Mouse (Mus musculus) stomach, postnatal 0 days (tissue): Measurements from ENCODE around the gene Shisa2. TPM values are rescaled to one million over a fixed set of nuclear protein-coding genes. Genes with fewer than 3 reads are reported as not detected.

Experiments used
- ATAC-seq: fragments of 200-750 bp; cut with Nextera tagmentation; 2 replicates; pipeline ENCODE4 v1.8.0; 2017; ENCODE audit not compliant: low FRiP score, low TSS enrichment
- DNase-seq: peaks from one replicate; pipeline ENCODE4 v3.0.0-alpha.2; 2016; ENCODE audit warnings: low spot score
- H3K27ac ChIP-seq: fragments of 300-500 bp; sonication (generic); replicated peaks from 2 replicates; pipeline ENCODE4 v1.5.1; 2014; ENCODE audit warnings: mild to moderate bottlenecking, control low read depth
- H3K27me3 ChIP-seq: fragments of 300-500 bp; sonication (generic); 2 replicates; pipeline ENCODE4 v1.6.1; 2014; ENCODE audit warnings: low read length; ENCODE audit not compliant: control insufficient read depth, insufficient read depth
- H3K36me3 ChIP-seq: fragments of 300-500 bp; sonication (generic); 2 replicates; pipeline ENCODE4 v1.6.1; 2014; ENCODE audit warnings: low read length, mixed read lengths; ENCODE audit not compliant: control insufficient read depth, insufficient read depth
- H3K4me1 ChIP-seq: fragments of 300-500 bp; sonication (generic); replicated peaks from 2 replicates; pipeline ENCODE4 v1.6.1; 2014; ENCODE audit warnings: antibody characterized with exemption; ENCODE audit not compliant: control insufficient read depth, insufficient read depth
- H3K4me2 ChIP-seq: fragments of 300-500 bp; sonication (generic); replicated peaks from 2 replicates; pipeline ENCODE4 v1.6.1; 2014; ENCODE audit warnings: low read depth, mild to moderate bottlenecking, control low read depth, moderate library complexity
- H3K4me3 ChIP-seq: fragments of 300-500 bp; sonication (generic); 2 replicates; pipeline ENCODE4 v1.5.1; 2014; ENCODE audit warnings: low read depth, low read length, control low read depth
- H3K9ac ChIP-seq: fragments of 300-500 bp; sonication (generic); 2 replicates; pipeline ENCODE4 v1.6.1; 2014; ENCODE audit warnings: mild to moderate bottlenecking, low read length, control low read depth, mixed read lengths
- H3K9me3 ChIP-seq: fragments of 300-500 bp; sonication (generic); 2 replicates; pipeline ENCODE4 v1.6.1; 2016; ENCODE audit warnings: low read length; ENCODE audit not compliant: control insufficient read depth
- CTCF ChIP-seq: IDR thresholded peaks from 2 replicates; pipeline ENCODE4 v1.5.1; 2016; ENCODE audit warnings: antibody characterized with exemption, low read depth, mild to moderate bottlenecking, moderate library complexity
- EP300 ChIP-seq: optimal IDR thresholded peaks from 2 replicates; pipeline ENCODE3; 2016; ENCODE audit warnings: antibody characterized with exemption
- WGBS: fragments of 180-500 bp; shearing (Covaris S2); extraction: QIAGEN DNeasy Blood & Tissue Kit; methylation state at CpG from one replicate; pipeline ENCODE4 v1.1.7; 2014; 5-methylcytosine and 5-hydroxymethylcytosine counted together
- polyA plus RNA-seq: library from polyadenylated mRNA; unstranded; fragments of >200 nt; fragmentation: Nextera tagmentation; extraction: Ambion mirVana; gene quantifications from 2 replicates; pipeline ENCODE4 v1.2.1, GENCODE M21; 2015

Shisa2 gene
- polyA plus RNA-seq, result 4.4 and 4.8 TPM in 2 replicates

DNA sequence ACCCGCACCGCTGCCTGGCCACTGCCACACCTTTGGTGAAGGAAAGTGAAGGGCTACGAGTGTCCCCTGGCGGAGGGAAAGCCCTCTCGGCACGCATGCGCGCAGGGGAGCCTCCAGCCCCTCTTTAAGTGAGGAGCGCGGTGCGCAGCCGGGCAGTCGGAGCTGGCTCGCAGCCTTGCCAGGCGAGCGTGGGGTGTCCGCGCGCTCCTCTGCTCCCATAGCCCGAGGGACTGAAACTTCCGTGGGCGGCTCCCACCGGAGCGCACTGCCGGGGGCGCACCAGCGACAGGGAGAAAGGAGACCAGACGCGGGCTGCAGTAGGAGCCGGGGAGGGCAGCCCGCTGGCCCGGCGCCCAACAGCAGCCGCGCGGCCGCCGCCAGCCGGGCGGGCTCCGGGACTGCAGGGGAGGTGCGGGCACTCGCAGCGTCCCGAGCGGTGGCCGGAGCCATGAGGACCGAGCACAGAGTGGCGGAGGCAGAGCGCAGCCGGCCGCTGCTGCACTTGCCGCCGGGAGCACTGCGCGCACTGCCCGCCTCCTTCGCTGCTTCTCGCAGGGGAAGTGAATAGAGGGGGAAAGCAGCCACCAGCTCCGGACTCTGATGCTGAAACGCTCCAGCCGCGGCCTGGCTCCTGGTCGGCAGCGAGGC is at the start of gene Shisa2:
Shisa2 (plus strand) TSS at position 151 of the 648 bp plus-strand sequence.
- DNase-seq (peak; percentile 88), ATAC-seq (peak; percentile 86)
- H3K9me3 ChIP-seq, result no peaks in the 10 kb centered on the region
- peak within 1 kb of the TSS; percentile 69 for H3K27ac ChIP-seq
- H3K27me3 ChIP-seq, result no peaks in the 10 kb centered on the region
- H3K4me1 ChIP-seq, result no peaks in the 10 kb centered on the region
- TF ChIP-seq CTCF (peak; percentile 79), EP300 (no peak)
- peak within 1 kb of the TSS; percentile 57 for H3K9ac ChIP-seq
- H3K4me3 ChIP-seq, result peak within 1 kb of the TSS; percentile 56
- H3K36me3 ChIP-seq, result no peaks in the 10 kb centered on the region
- under 1% methylated on average over 56 of the region's 65 CpGs for WGBS
- peak within 1 kb of the TSS; percentile 85 for H3K4me2 ChIP-seq

DNA sequence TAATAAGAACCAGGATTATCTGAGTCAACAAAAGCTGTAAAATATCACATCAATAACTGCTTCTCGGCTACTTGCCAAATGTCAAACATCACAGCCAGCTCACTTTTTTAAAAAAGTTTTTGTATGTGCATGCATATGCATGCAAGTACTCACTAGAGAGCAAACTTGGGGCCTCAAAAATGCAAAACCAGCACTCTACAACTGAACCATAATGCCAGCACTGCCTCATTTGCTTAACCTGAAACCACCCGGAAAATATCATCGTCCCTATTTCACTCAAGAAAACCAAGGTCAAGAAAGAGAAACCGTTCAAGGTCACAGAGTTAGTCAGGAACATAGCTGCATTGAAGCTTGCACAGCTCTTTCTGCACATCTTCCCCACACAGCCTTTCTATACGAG is 48.7 kb upstream of the Shisa2 start:
- H3K27ac ChIP-seq, result no peak overlapping the region
- H3K27me3 ChIP-seq, result no peaks in the 10 kb centered on the region
- TF ChIP-seq CTCF (no peak), EP300 (no peak)
- ATAC-seq, result no peak
- no peaks in the 10 kb centered on the region for H3K9me3 ChIP-seq
- H3K9ac ChIP-seq, result no peak overlapping the region
- H3K4me2 ChIP-seq, result no peak overlapping the region
- H3K4me3 ChIP-seq, result no peak overlapping the region
- 82% methylated on average over 5 of the region's 5 CpGs for WGBS
- H3K36me3 ChIP-seq, result peaks cover 8% of the 10 kb centered on the region; the same call in 1 of the 2 replicates
- DNase-seq, result no peak
- H3K4me1 ChIP-seq, result no peaks in the 10 kb centered on the region

DNA sequence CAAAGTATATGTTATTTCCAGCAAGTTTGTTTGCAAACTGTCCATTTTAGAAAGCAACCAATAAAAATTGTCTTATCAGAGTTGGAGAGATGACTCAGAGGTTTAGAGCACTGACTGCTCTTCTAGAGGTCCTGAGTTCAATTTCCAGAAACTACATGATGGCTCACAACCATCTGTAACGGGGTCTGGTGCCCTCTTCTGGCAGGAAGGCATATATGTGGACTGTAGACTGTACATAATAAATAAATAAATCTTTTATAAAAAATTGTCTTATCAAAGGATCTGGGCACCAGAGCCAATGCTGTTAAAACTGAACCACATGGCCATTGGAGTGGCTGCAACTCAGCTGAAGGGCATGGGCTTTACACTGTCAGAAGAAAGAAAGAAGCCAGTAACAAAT is 34.5 kb upstream of the Shisa2 start:
- no peak overlapping the region for H3K9ac ChIP-seq
- no peak overlapping the region for H3K4me2 ChIP-seq
- WGBS, result 77% methylated on average over 1 of the region's 1 CpGs
- H3K27ac ChIP-seq, result no peak overlapping the region
- peaks cover 20% of the 10 kb centered on the region for H3K36me3 ChIP-seq
- no peaks in the 10 kb centered on the region for H3K4me1 ChIP-seq
- ATAC-seq (no peak), DNase-seq (no peak)
- no peaks in the 10 kb centered on the region for H3K9me3 ChIP-seq
- no peaks in the 10 kb centered on the region for H3K27me3 ChIP-seq
- peak; percentile 65 for TF ChIP-seq CTCF
- no peak for TF ChIP-seq EP300
- no peak overlapping the region for H3K4me3 ChIP-seq

DNA sequence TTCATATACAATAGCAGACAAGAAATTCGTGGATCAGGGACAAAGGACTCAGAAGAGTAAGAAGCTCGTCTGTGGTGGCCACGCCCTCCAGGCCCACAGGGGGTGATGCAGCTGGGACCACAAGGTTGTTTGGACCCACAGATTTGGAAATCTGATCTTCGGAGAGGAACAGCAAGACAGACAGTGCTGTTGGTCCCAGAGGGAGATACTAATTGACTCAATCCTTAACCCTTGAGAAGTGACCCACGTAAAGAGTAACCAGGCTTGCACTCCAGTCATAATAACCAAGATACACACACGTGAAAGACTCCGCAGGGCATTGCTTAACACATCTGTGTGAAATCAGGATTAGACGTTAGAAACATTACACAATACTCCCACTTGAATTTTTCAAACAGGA is 33.2 kb upstream of the Shisa2 start:
- DNase-seq, result no peak
- no peak overlapping the region for H3K4me2 ChIP-seq
- TF ChIP-seq CTCF (no peak), EP300 (no peak)

DNA sequence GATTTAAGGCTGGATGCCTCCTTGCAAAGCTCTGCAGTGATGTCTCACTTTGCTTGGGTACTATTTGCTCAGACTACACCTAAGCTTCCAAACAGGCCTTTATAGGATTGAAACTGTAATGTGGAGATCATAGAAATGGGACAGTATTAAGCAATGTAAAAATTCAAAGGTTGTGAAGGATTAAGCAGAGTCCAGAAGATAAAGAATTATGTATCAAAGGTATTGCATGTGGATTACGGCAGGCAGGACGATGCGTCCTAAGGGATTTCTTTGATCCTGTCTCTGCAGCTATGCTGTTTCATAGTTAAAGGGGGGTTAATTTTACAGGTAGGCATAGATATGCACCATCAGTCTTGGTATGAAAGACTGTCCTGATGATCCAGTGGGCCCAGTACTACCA is 32.5 kb upstream of the Shisa2 start:
- ATAC-seq (no peak), DNase-seq (no peak)
- H3K4me2 ChIP-seq, result no peak overlapping the region
- H3K4me1 ChIP-seq, result 0 out of 2 replicates have a peak, but pooled peaks cover 3% of the 10 kb centered on the region
- H3K27me3 ChIP-seq, result no peaks in the 10 kb centered on the region
- no peak for TF ChIP-seq EP300
- H3K9ac ChIP-seq, result no peak overlapping the region
- H3K9me3 ChIP-seq, result no peaks in the 10 kb centered on the region
- H3K27ac ChIP-seq, result no peak overlapping the region
- no peak overlapping the region for H3K4me3 ChIP-seq
- 90% methylated on average over 3 of the region's 3 CpGs for WGBS
- H3K36me3 ChIP-seq, result peaks cover 11% of the 10 kb centered on the region

More for the DNA sequence above, 33.2 kb upstream of the Shisa2 start:
- no peaks in the 10 kb centered on the region for H3K9me3 ChIP-seq
- H3K9ac ChIP-seq, result no peak overlapping the region
- peaks cover 11% of the 10 kb centered on the region for H3K36me3 ChIP-seq
- ATAC-seq, result no peak
- 81% methylated on average over 8 of the region's 8 CpGs for WGBS
- 0 out of 2 replicates have a peak, but pooled peaks cover 1% of the 10 kb centered on the region for H3K4me1 ChIP-seq
- no peak overlapping the region for H3K4me3 ChIP-seq
- H3K27me3 ChIP-seq, result no peaks in the 10 kb centered on the region
- no peak overlapping the region for H3K27ac ChIP-seq

DNA sequence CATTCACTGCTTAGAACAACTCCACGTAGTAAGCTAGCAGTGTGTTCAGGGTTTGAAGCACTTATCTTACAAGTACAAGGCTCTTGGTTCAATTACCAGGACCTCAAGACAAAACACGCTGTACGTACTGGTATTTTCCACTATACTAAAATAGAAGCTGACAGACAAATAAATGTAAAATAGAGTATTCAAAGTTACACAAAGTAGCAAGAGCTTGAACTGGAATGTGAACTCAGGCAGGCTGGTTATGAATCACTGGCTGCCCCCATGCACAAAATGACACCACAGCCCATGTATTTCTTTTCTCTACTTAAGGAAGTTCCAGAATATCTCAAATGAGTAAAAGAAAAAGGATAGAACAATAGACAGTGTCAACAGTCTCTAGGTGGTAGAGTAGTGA is 30.1 kb upstream of the Shisa2 start:
- TF ChIP-seq CTCF (no peak), EP300 (no peak)
- H3K4me2 ChIP-seq, result no peak overlapping the region
- no peak overlapping the region for H3K9ac ChIP-seq
- no peak overlapping the region for H3K27ac ChIP-seq
- ATAC-seq (no peak), DNase-seq (no peak)
- no peaks in the 10 kb centered on the region for H3K36me3 ChIP-seq
- no peak overlapping the region for H3K4me3 ChIP-seq
- H3K9me3 ChIP-seq, result no peaks in the 10 kb centered on the region
- H3K27me3 ChIP-seq, result no peaks in the 10 kb centered on the region
- H3K4me1 ChIP-seq, result 0 out of 2 replicates have a peak, but pooled peaks cover 3% of the 10 kb centered on the region
- 91% methylated on average over 3 of the region's 3 CpGs for WGBS
